Mouse (Mus musculus) cerebellum, adult 18-20 months (tissue): ENCODE measurements at regions not wholly inside any gene's neighbourhood (a gene's known extent, or its start where the extent isn't known, plus 50 kb on each side); places are given as distances from the start of the nearest gene placed in this dataset.

Experiments used
- DNase-seq, 2 experiments: peaks; one replicate each; pipeline ENCODE4 v3.0.0; 2021

DNA sequence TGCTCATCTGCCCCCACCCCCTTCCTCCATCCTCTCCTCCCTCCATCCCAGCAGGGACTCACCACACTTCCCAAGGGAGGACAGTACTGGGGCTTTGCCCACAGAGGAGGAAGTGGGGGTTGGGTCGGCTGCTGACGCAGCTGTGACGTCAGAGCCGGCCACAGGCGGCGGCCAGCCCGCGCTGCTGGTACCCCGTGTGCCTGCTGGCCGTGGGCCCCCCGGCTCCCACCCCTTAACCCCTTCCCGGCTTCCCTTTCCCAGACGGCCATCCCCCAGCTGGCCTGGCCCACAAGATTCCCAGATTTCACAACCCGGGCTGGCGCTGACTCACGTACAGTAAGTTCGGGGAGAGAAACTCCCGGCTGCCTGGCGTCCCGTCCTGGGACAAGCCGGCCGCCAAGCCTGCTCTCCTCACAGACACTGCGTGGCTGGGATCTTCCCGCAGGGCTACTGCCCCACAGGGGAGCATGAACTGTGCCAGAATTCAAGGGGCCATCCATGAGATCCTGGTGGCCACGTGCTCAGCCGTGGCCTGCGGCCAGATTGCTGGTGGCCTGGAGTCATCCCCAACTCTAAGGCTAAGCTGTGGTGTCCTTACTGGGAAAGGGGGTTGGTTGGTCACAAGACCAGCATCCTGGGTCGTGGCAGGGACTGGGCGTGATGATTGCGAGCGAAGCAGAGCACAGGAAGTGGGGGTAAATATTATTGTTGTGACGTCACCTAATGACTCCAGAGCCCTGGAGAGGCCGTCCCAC, 87.9 kb upstream of the Tmem189 start:
- DNase-seq = no peak

DNA sequence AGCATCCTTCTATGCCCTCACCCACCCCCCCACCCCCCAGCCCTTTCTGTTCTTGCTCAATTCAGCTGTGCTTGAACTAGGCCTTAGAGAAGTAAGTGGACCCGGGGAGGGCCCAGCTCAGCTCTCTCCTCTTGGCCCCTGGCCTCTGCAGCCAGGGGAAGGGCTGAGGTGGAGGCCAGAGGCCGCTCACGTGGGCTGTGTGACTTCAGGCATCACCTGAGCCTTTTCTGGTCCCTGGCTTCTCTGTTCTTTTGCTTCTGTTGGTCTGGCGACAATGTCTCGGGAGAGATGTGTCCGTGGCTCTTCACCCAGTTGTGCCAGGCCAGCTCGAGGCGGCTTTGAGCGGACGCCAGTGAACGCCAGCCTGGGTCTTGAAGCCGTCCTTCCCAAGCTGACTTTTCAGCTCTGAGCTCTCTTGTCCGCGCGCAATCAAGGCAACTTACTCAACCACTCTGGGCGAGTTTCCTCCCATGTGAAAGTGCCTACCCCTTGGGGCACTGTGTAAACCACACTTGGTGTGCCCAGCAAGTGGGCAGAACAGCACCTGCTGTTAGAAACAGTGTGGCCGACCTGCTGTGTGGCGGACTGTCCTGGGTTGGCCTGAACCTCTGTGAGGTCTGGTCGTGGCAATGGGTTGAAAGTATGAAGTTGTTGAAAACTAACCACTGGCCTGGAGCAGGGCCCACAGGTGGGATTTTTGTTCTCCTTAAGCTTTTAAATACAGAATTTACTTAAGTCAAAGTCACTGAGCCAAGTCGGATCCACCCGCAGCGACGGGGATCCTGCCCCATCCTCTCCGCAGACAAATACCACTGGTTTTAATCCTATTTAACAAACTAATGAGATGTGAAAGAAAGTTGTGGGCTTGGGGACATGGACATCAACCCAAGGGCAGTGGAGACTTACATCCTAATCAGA, 86.9 kb upstream of the Tmem189 start:
- no peak for DNase-seq

DNA sequence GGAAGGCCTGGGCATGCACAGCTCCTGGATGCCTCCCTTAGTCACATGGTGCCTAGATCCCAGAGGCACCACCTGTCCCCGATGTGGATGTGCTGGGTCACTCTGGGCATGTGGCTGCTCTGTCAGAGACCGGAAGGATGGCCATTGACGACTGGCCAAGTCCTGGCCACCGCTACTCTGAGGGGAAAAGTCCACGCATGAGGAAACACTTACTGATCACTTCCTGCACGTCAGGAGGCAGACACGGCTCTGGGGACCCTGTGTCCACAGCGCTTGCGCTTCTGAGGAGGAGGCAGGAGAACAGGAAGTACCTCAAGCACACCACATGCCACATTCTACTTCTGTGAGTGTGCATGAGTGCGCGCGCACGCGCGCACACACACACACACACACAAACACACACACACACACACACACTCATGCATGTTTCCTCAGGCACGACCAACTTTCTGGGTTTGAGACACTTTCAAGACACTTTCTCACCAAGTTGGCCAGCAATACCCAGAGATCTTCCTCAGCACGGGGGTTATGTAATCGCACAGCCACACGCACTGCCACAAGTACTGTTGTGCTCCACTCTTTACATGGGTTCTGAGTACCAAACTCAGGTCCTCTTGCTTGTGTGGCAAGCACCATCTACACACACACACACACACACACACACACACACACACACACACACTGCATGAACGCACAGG, 85.7 kb upstream of the Tmem189 start:
- no peak for DNase-seq

DNA sequence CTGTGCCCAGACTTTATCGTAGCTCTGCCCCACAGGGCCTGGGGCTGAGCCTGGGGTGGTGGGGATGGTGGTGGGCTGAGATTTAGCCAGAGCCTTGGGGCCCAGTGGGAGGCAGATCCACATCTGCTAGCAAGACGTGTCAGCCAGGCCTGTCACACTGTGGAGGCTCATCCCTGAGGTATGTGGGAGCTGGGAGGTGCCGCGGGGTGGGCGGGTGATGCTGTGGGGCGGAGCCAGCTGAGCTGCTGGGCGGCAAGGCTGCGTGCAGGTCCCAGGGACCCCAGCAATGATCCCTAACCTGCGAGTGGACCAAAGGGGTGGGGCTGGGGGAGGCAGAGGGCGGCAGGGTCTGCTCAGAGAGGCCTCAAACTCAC, 85.2 kb upstream of the Tmem189 start:
- DNase-seq = no peak

DNA sequence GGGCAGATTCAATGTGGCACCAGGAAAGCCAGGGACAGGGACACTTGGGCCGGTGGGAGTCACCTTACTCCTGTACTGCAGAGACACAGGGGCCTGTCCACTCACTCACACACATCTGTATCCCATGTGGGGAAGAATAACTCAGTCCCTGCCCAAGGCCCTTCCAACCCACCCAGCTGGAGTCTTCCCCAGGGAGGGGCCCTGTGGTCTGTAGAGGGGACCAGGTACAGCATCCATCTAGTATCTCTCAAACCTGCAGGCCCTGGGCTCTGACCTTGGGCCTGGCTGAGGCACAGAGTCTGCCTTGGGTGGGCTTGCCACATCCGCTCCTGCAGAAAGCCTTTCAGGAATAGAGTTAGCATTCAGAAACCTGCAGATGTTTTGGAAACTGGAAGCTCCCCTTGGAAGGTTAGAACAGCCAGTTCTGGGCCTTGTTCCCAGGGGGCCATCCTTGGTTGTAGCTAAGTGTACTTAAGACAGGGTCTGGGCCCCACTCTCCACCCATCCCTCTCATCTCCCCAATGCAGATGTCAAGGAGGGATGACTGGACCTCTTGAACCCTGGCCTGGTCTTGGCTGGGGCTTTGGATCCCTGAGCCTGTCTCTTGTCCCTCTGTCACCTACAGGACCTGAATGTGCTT, 84.7 kb upstream of the Tmem189 start:
- no peak for DNase-seq

DNA sequence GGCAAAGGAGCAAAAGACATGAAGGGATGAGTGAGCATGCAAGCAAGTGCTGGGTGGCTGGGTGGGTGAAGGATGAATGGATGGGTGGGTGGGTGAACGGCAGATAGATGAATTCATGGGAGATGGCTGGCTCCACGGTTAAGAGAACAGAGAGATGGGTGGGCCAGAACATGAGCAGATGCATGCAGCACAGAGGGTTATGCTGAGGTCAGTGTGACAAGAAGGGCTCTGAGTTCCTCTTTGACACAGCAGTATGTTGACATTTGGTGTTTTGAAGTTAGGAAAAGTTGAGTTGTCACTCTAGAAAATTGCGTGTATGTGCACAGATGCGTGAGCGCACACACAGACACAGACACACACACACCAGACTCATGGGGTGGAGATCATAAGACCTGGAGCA, 83.2 kb upstream of the Tmem189 start:
- DNase-seq = no peak

DNA sequence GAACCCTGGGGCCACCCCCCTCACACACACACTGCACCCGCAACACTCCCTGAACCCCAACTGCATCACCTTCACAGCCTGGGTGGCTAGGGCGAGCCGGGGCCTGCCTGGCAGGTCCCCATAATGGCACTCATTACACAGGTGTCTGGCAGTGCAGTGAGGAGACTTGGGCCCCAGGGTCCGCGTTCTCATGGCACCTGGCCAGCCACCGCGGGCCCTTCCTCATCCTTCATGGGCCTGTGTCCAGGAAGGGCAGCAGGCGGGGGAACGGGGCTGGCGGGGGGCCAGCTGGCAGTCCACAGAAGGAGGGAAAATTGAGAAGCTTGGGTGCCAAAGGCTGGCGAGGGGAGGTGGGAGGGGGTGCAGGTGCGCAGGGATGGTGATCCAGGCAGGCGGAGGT, 78.3 kb upstream of the Tmem189 start:
- DNase-seq = no peak

DNA sequence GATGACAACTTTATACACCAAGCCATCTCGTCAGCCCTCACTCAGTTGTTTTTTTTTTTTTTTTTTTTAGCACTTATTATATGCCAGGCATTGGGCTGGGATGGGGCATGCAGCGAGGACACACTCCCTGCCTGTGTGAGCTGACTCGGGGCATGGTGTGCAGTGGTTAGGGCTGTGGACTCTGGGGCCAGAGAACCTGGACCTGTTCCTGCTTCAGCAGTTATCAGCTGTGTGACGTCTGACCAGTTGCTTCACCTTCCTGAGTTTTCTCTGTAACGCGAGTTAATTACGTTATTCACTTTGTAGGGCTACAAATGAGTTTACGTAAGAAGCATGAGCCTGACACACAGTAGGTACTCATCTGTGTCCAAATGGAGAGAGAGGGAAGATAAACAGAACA, 77.7 kb upstream of the Tmem189 start:
- DNase-seq = no peak

DNA sequence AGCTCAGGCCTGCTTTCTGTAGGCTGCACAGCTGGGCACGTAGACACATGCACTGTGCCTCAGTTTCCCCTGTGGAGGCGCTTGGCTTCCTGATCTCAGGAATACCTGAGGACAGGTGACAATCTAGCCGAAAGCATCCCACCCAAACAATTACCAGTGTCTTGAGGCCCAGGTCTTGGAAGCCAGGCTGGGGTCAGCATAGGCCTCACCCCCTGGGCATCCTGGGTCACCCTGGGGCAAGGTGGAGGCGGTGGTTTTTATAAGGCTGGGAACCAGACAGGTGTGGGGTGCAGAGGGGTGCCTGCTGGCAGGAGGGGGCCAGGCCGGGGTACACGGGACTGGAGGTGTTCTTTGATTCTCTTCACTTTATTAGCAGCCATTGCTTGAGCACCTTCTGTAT, 76.2 kb upstream of the Tmem189 start:
- no peak for DNase-seq

DNA sequence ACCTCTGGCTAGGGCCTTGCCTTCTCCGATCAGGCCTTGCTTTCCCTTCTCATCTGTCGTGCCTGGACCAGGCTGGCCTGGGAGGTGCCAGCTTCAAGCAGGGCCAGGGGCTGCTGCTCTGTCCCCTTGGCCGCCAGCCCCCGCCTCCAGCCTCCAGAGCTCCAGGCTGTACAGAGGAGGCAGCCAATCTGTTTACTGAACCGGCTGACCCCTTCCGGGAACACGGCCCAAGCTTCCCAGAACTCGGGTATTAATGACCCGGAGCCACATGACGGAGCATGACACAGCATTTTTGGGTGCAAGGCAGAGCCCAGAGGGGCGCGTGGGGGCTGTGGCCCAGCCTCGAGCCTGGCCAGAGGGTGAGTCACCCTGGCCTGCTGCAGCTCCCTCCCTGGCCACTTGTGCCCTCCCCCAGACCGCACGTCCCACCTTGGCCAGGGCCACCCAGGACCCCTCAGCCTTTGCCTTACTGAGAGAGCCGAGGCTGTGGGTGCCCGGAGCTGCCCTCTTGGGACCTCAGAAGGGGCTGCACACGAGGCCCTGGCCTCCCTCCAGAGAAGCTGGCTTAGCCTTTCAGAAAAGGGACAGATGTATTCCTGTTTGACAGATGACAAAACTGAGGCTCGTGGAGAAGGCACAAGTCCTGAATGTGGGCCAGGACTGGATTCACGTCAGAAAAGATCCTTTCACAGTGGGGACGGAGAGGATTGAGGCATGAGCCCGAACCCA, 75.6 kb upstream of the Tmem189 start:
- peak; percentile 35 to 43 for DNase-seq

DNA sequence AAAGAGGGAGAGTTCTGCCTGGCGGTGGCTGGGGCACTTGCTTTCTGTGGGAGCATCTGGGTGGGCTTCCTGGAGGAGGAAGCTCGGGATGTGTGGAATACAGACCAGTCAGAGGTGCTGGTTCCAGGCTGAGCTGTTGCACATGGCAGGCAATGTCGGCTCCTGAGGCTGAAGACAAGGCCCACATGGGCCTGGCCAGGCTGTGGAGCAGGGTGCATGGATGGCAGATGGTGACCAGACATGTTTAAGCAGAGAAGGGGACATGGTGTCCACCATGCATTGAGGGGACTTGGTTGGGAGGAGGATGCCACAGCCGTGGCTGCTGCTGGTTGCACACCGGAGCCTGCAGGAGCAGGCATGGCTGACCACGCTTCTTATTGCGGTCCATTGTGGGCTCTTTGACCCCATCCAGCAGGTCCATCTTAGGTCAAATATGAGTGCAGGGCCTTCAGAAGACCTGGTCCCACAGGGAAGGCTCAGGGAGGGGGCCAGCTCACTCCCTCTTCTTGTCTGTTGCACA, 74.3 kb upstream of the Tmem189 start:
- DNase-seq = no peak

DNA sequence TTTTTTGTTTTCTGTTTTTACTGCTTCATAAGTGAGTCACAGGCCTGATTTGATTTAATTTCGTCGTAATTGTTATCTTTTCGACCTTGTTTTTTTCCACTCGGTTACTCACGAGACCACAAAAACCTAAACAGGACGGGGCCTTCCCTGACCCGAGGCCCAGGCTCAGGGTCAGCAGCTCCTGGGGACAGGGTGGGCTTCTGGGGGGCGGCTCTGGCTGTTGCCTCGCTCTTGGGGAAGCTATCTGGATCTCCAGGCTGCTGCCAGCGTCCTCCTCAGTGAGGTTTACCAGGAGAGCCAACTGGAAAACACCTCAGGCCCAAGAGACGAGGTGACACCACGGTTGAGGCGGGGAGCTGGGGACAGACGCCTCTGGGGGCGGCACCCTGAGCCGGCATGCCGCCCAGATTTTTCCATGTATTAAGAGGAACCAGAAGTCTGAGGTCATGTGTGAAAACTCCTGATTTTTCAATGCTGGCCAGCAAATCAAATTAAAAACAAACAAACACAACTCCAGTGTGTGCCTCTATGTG, 71.8 kb upstream of the Tmem189 start:
- DNase-seq = no peak

DNA sequence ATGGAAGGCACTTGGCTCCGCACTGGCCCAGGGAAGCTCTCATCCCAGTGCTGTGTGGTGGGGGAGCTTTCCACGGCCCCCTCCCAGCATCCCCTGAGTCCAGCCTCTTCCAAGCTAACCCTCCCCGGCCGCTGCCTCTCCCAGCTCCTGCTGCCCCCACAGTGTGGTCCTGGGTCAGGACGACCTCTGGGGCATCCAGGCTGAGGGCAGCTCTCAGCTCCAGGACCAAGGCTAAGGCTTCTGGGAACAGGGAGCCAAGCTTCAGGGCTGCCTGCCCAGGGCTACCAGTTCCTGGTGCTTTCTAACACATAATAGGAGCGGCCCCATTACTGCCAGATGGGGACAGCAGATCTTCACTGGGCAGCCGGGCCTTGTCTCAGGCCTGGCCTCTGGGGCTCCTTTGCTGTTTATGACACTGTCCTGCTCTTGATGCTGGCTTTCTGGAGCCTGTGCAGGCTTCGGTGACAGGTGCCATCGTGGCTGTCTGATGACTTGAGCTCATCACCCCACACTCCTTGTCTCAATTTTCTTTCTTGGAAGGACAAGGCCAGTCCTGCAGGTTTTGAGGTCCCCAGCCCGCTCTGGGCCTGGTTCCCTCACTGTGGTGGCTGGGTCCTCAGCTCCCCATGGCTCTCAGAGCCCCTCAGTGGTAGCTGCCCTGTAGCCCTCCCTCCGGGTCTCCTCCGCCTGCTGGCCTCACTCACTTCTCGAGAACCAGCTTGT, 71.2 kb upstream of the Tmem189 start:
- no peak for DNase-seq

DNA sequence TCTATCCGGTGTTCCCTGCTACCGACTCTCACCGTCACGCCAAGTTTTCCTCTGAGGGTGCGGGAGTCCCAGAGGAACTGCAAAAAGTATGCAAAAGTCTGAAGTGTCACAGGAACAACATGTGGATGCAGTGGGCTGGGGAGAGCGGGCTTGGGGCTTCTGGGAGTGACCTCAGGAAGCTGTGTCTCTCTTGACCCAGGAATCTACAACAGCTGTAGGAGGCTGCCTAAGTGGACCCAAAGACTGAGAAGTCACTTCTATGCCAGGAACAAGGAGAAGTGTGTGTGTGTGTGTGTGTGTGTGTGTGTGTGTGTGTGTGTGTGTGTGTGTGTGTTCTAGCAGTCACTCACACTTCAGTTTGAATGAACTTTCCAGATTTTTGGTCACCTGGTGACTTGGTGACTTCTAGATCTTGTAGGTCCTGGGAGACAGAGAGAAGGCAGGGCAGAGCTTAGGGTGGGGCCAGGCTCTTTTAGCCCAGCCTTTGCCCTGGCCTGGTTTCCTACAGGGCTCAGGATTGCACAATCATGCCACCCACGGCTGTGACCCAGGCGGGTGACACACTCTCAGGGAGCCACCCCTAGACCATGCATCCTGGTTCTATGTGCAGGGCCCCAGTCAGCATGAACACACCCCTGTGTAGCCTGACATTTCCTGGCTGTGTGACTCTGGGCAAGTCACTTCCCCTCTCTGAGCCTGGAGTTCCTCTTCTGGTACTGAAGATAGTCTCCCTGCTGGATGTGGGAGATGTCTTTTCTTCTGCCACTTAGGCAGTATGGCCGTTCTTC, 70.2 kb upstream of the Tmem189 start:
- DNase-seq = no peak

DNA sequence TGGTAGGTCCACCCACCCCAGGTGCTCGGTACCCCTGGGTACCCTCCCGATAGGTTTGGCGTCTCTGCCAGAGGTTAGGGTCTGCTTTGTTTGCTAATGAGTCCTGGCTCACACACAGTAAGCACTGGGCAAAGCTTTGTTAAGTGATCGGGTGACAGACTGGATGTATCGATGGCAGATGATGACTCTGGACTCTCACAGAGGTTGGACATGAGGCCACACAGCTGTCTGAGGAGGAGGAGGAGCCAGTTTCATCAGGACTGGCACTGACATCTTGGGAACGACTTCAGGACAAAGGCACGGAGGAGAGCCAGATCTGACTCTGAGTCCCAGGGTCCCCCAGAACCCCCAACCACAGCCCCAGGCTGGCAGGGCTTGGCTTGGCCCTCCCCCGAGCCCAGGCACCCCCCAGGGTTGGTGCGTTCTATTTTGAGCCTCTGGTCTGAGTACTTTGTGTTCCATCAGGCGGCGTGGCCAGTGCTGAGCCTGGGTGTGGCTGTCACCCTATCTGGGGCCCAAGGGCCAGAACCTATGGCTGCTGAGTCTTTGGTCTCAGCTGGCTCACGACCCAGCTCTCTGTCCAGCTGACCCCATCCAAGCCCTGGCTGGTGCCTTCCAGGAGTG, 67.6 kb upstream of the Tmem189 start:
- DNase-seq = no peak

DNA sequence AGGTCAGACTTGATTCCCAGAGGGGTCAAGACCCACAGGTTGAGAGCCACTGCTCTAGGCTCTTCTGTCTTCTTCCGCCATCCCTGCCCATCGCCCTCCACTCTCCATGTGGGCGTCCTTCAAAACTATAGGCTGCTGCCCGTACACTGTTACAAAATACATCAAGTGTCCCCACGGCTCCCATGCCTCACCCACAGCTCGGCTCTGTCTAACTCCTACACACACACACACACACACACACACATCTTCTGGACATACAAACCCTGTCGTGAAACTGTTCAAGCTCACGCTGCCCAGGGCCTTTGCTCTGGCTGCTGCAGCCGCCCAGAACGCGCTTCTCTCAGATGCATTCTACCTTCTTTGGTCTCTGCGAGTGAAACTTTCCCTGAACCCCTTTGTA, 67.1 kb upstream of the Tmem189 start:
- DNase-seq = no peak

DNA sequence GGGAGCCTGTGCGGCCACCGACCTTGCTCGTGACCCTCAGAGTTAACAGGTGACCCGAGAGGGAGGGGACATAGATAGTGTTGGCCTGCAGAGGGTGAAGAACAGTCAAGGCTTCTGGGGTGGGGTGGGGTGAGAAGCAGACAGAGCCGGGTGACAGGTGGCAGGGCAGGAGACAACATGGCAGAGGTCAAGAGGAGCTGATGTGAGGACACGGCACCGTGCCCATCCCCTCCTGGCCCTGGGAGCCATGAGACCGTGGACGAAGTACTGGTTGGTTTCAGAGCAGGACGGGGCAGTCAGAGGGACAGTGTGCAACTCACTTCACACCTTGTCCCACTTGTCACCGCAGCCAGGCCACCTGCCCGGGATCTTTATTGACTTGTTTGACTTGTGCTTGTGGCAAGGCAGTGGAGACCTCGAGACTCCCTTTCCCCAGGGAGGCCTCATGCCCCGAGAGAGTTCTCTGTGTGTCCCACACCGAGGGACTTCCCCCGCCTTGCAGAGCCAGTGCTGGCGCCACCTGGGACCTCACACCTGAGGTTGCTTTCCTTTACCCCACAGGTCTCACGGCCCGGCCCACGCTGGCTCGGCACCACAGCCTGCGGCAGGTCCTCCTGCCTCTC, 65.4 kb upstream of the Tmem189 start:
- no peak for DNase-seq

DNA sequence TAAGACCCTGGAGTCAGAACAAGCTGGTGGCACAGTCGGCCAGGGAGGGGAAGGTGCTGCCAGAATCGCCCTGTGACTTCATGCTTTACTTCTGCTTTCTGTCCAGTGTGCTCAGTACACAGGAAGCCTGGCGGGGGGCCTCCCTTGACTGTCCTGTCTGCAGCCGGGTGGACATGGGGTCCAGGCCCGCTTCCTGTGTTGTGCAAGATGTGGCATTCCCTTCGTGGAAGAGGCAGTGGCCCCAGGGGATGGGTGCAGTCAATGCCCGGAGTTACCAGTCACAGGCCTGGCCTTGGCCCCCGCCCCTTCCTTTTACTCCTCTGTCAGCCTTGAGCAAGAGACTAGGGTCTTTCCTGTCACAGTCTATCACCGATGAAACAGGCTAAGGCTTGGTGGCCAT, 64.3 kb upstream of the Tmem189 start:
- no peak for DNase-seq

DNA sequence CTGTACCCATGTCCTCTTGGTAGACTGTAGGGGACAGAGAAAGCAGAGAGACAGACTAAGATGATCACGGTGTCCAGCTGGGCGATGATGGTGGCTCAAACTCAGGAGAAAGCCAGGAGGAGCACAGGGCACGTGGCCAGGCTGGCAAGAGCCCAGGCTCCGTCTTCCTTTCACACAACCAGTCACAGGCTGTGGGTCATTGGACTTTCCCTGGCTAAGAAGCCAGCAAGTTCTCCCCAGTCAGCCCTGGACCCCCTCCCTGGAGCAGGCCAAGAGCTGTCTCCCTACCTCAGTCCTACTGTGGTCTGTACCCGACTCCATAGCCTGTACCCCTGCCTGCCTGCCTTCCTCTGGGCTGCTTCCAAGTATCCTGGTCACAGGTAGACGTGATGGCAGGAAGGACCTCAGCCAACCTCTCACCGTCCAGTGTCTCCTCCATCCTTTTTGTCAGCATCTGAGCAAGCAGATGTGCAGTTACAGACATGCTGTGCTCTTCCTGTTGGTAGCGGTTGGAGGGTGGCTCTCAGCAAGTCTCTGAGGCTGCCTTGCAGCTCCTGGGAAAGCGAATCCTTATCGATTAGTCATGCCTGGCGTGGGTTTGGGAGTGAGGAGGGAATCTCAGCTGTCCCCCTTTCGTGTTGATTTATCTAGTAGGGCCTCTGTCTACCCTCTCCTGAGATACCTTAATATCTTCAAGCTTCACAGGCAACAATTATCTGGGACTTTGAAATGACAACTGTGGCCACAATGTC, 63.4 kb upstream of the Tmem189 start:
- peak; percentile 14 to 16 for DNase-seq
